Mouse (Mus musculus) lung, postnatal 0 days (tissue): Measurements from ENCODE around the gene Klc1.

ENCODE experiments used
- CTCF ChIP-seq: IDR thresholded peaks from 2 replicates; pipeline ENCODE4 v1.5.1; 2016; ENCODE audit warnings: antibody characterized with exemption, mild to moderate bottlenecking
- EP300 ChIP-seq: IDR thresholded peaks from 2 replicates; pipeline ENCODE4 v1.6.1; 2016; ENCODE audit warnings: antibody characterized with exemption, mild to moderate bottlenecking, control low read depth

GRCm38 (mm10) chr12:111720222-111720621, 38.4 kb upstream of the Klc1 start:
- TF ChIP-seq EP300 (no peak), CTCF (no peak)
